Mouse (Mus musculus): Measurements from ENCODE around the gene Ppp1r35. TPM values are rescaled to one million over a fixed set of nuclear protein-coding genes. Genes with fewer than 3 reads are reported as not detected.

Ppp1r35 gene
- total RNA-seq (2014; rRNA removed), result 11.5 and 16.7 TPM in 2 replicates
- 28.9 and 34.0 TPM in 2 replicates for polyA plus RNA-seq (2012; rRNA removed)

GRCm38 (mm10) chr5:137778635-137779034 lies at the start of gene Ppp1r35:
Gene Ppp1r35 (plus strand): TSS chr5:137778849.
- peak; percentile 92 for DNase-seq (ENCODE audit: extremely low read depth, low read depth, low spot score)
- Histone ChIP-seq H3K27me3 (ENCODE audit: control insufficient read depth, insufficient read depth, low read length) (no peaks in the 10 kb centered on the region), H3K4me3 (ENCODE audit: insufficient read depth, low read depth, low read length) (peak within 1 kb of the TSS; percentile 92), H3K79me2 (ENCODE audit: control insufficient read depth, insufficient read depth, low read length) (peaks cover 3% of the 10 kb centered on the region; the same call in 1 of the 2 replicates), H3K27ac (replicated peaks; ENCODE audit: insufficient read depth, low read depth, low read length) (peak within 1 kb of the TSS; percentile 87), H3K4me1 (ENCODE audit: control insufficient read depth, insufficient read depth, low read length) (peaks cover 9% of the 10 kb centered on the region), H3K36me3 (ENCODE audit: control insufficient read depth, insufficient read depth, low read length) (peaks cover 17% of the 10 kb centered on the region; the same call in 1 of the 2 replicates), H3K9ac (ENCODE audit: low read depth, low read length) (peak within 1 kb of the TSS; percentile 93)
- TF ChIP-seq CTCF (IDR thresholded peaks at IDR 0.05; ENCODE audit: low read depth, low read length) (no peak), POLR2A (IDR thresholded peaks at IDR 0.05; ENCODE audit: extremely low read depth, insufficient read depth, low read length) (peak; percentile 56)
- WGBS, result under 1% methylated on average over 31 of the region's 31 CpGs

DNA sequence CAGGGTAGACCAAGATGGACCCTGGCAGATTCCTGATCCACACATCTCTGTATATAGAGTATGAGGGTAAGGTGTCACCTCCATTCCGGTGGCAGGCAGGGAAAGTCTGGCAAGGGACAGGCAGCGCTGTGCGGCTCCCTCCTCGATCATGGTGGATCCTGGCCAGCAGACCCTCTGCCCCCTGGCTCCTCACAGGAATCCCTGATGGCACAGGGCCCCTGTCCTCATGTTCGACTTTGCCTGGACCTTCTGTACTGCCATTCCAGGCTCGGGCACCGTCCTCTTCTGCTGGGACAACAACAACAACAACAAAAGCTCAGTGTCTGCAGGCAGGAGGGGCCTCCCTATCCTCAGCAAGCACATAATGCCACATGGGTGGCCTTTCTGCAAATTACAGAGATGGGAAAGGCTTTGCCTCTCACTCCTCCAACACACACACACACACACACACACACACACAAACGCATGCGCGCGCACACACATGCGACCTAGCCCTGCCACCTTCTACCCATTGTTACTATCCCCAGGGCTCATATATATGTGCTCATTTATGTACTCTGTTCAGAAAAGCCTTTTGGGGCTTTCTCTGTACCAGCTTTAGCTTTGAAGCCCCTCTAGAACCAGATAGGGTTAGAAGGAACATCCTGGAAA lies 44.9 kb upstream of the Ppp1r35 start:
- 95% methylated on average over 12 of the region's 12 CpGs for WGBS
- Histone ChIP-seq H3K27ac (replicated peaks; ENCODE audit: insufficient read depth, low read depth, low read length) (no peak overlapping the region), H3K4me1 (ENCODE audit: control insufficient read depth, insufficient read depth, low read length) (no peaks in the 10 kb centered on the region), H3K4me3 (ENCODE audit: insufficient read depth, low read depth, low read length) (no peak overlapping the region), H3K27me3 (ENCODE audit: control insufficient read depth, insufficient read depth, low read length) (no peaks in the 10 kb centered on the region), H3K36me3 (ENCODE audit: control insufficient read depth, insufficient read depth, low read length) (no peaks in the 10 kb centered on the region), H3K79me2 (ENCODE audit: control insufficient read depth, insufficient read depth, low read length) (no peaks in the 10 kb centered on the region), H3K9ac (ENCODE audit: low read depth, low read length) (no peak overlapping the region)
- no peak for DNase-seq (ENCODE audit: extremely low read depth, low read depth, low spot score)
- TF ChIP-seq POLR2A (IDR thresholded peaks at IDR 0.05; ENCODE audit: extremely low read depth, insufficient read depth, low read length) (no peak), CTCF (IDR thresholded peaks at IDR 0.05; ENCODE audit: low read depth, low read length) (no peak)

DNA sequence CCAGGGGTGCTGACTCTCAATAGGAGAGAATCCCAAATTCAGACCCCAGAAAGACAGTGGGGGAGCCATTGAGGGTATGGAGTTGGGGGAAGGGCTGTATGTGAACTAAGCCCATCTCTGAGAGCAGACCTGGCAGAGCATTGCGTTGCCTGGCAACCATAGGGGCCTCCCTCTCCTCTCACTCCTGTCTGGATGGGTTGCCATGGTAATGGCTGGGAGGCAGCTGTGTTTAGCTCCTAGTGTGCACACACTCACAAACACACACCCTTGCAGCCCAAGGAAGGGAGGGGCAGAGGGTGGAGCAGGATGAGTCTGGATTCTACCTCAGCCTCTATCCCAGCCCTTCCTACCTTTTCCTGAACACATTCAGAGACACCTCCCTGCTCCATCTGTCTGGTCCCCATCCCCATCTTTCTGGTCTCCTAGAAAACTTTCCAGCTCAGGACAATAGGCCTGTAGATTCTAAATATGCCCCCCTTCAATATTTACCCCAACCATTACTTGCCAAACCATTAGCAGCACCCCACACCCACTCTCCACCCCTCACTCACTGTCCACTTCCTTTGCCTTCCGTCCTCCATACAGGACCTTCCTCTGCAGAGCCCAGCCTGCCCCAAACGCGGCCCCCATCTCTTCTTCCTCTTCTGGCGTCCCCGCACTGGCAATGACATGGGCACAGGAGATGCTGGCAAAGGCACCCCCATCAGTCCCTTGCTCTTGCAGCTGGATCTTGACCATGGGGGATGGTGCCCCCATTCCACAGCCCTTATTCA lies 44.2 kb upstream of the Ppp1r35 start:
- H3K4me1 ChIP-seq (ENCODE audit: control insufficient read depth, insufficient read depth, low read length), result no peaks in the 10 kb centered on the region
- no peak for DNase-seq (ENCODE audit: extremely low read depth, low read depth, low spot score)
- no peaks in the 10 kb centered on the region for H3K36me3 ChIP-seq (ENCODE audit: control insufficient read depth, insufficient read depth, low read length)
- no peak overlapping the region for H3K4me3 ChIP-seq (ENCODE audit: insufficient read depth, low read depth, low read length)
- 87% methylated on average over 6 of the region's 6 CpGs for WGBS
- no peak overlapping the region for H3K9ac ChIP-seq (ENCODE audit: low read depth, low read length)
- H3K27me3 ChIP-seq (ENCODE audit: control insufficient read depth, insufficient read depth, low read length), result no peaks in the 10 kb centered on the region
- no peak overlapping the region for H3K27ac ChIP-seq (replicated peaks; ENCODE audit: insufficient read depth, low read depth, low read length)
- no peak for TF ChIP-seq POLR2A (IDR thresholded peaks at IDR 0.05; ENCODE audit: extremely low read depth, insufficient read depth, low read length)
- no peak for TF ChIP-seq CTCF (IDR thresholded peaks at IDR 0.05; ENCODE audit: low read depth, low read length)
- H3K79me2 ChIP-seq (ENCODE audit: control insufficient read depth, insufficient read depth, low read length), result no peaks in the 10 kb centered on the region

GRCm38 (mm10) chr5:137737400-137737940 lies 41.2 kb upstream of the Ppp1r35 start:
- no peaks in the 10 kb centered on the region for H3K79me2 ChIP-seq (ENCODE audit: control insufficient read depth, insufficient read depth, low read length)
- TF ChIP-seq CTCF (IDR thresholded peaks at IDR 0.05; ENCODE audit: low read depth, low read length), result no peak
- no peak for TF ChIP-seq POLR2A (IDR thresholded peaks at IDR 0.05; ENCODE audit: extremely low read depth, insufficient read depth, low read length)
- H3K4me3 ChIP-seq (ENCODE audit: insufficient read depth, low read depth, low read length), result no peak overlapping the region
- H3K9ac ChIP-seq (ENCODE audit: low read depth, low read length), result no peak overlapping the region
- H3K36me3 ChIP-seq (ENCODE audit: control insufficient read depth, insufficient read depth, low read length), result no peaks in the 10 kb centered on the region
- 91% methylated on average over 6 of the region's 6 CpGs for WGBS
- H3K4me1 ChIP-seq (ENCODE audit: control insufficient read depth, insufficient read depth, low read length), result no peaks in the 10 kb centered on the region
- DNase-seq (ENCODE audit: extremely low read depth, low read depth, low spot score), result no peak
- no peaks in the 10 kb centered on the region for H3K27me3 ChIP-seq (ENCODE audit: control insufficient read depth, insufficient read depth, low read length)
- no peak overlapping the region for H3K27ac ChIP-seq (replicated peaks; ENCODE audit: insufficient read depth, low read depth, low read length)

DNA sequence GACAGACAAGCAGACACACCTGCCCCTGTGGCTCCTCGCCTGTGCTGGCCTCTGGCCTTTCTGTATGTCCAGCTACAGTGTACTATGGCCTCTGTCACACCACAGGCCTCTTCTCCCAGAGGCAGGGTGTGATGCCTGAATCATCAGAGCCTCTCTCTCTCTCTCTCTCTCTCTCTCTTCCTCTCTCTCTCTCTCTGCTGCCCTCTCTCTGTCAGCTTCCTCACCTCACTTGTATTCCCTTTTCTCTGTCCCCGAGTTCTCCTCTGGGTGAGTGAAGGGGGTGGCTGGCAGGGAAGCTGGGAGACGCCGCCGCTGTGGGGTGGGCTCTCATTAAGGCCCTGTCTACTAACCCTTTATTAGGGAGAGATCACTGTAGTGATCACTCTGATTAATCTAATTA lies 40.1 kb upstream of the Ppp1r35 start:
- Histone ChIP-seq H3K4me1 (ENCODE audit: control insufficient read depth, insufficient read depth, low read length) (no peaks in the 10 kb centered on the region), H3K4me3 (ENCODE audit: insufficient read depth, low read depth, low read length) (no peak overlapping the region)

More for the DNA sequence above, 40.1 kb upstream of the Ppp1r35 start:
- Histone ChIP-seq H3K36me3 (ENCODE audit: control insufficient read depth, insufficient read depth, low read length) (no peaks in the 10 kb centered on the region), H3K79me2 (ENCODE audit: control insufficient read depth, insufficient read depth, low read length) (no peaks in the 10 kb centered on the region), H3K27ac (replicated peaks; ENCODE audit: insufficient read depth, low read depth, low read length) (no peak overlapping the region), H3K9ac (ENCODE audit: low read depth, low read length) (no peak overlapping the region), H3K27me3 (ENCODE audit: control insufficient read depth, insufficient read depth, low read length) (no peaks in the 10 kb centered on the region)
- 66% methylated on average over 5 of the region's 5 CpGs for WGBS
- no peak for TF ChIP-seq CTCF (IDR thresholded peaks at IDR 0.05; ENCODE audit: low read depth, low read length)
- TF ChIP-seq POLR2A (IDR thresholded peaks at IDR 0.05; ENCODE audit: extremely low read depth, insufficient read depth, low read length), result no peak
- no peak for DNase-seq (ENCODE audit: extremely low read depth, low read depth, low spot score)
